ENCODE assay signal across 8 mouse cellular contexts in genomic region chr17:45596631-45597396, GRCm38 (mm10). TPM values are rescaled to one million over a fixed set of nuclear protein-coding genes. Genes with fewer than 3 reads are reported as not detected.
DNase-seq lines count a peak whose midpoint lies in the region; ATAC-seq and TF ChIP-seq lines count a peak whose summit lies in the region.

No protein-coding gene starts in this region.

- H3K36me3 ChIP-seq in G1E (replicated peaks), result peaks cover 14% of the 10 kb centered on the region
- H3K36me3 ChIP-seq in forebrain, embryonic 15.5 days, result no peaks in the 10 kb centered on the region

- H3K27me3 ChIP-seq in G1E (ENCODE audit: insufficient read depth, low read length), result peaks cover 9% of the 10 kb centered on the region
- H3K27me3 ChIP-seq in forebrain, embryonic 15.5 days, result peaks cover 20% of the 10 kb centered on the region

- H3K4me1 ChIP-seq in G1E (ENCODE audit: insufficient read depth, low read depth, low read length), result peaks cover 95% of the 10 kb centered on the region
- H3K4me1 ChIP-seq in brown adipose tissue, adult 24 weeks (ENCODE audit: control insufficient read depth, insufficient read depth, insufficient read length, low read length), result peaks cover 29% of the 10 kb centered on the region
- peaks cover 64% of the 10 kb centered on the region for H3K4me1 ChIP-seq in forebrain, embryonic 15.5 days

- peak; percentile 30 for TF ChIP-seq CTCF in G1E (IDR thresholded peaks at IDR 0.05; ENCODE audit: low read depth, low read length)

- WGBS in forebrain, embryonic 15.5 days, result 22% methylated on average over 11 of the region's 11 CpGs

- peak; percentile 57 for DNase-seq in G1E (ENCODE audit: low spot score)
- peak; percentile 79 for DNase-seq in layer of hippocampus, postnatal 10 days (ENCODE audit: low spot score in 2 of 2)
- peak; percentile 85 to 89 for DNase-seq in lung, postnatal 4 days
- DNase-seq in right cerebral cortex, postnatal 36 days (ENCODE audit: low spot score in 2 of 2), result peak; percentile 41 to 57

- H3K4me2 ChIP-seq in forebrain, embryonic 15.5 days (replicated peaks), result no peak overlapping the region

- peak; percentile 40 for ATAC-seq in G1E (ENCODE audit: extremely low read depth, insufficient number of reproducible peaks, low FRiP score, poor library complexity, severe bottlenecking)
- ATAC-seq in forebrain, embryonic 15.5 days (replicated peaks), result peak; percentile 34
- ATAC-seq in hematopoietic stem cell, adult 5-6 weeks (replicated peaks in 1 of 2; ENCODE audit: insufficient read depth in 1 of 2, low FRiP score in 2 of 2, low TSS enrichment in 1 of 2, low read depth in 1 of 2, poor library complexity in 2 of 2, severe bottlenecking in 2 of 2), result peak; percentile 66 to 72
- ATAC-seq in activated CD4-positive, CD25-positive, alpha-beta regulatory T cell, adult 4 months, result no peak

- no peaks in the 10 kb centered on the region for H3K9me3 ChIP-seq in G1E (replicated peaks)
- H3K9me3 ChIP-seq in forebrain, embryonic 15.5 days, result no peaks in the 10 kb centered on the region

- no peak overlapping the region for H3K9ac ChIP-seq in forebrain, embryonic 15.5 days (replicated peaks)

- peak overlapping the region; percentile 58 for H3K27ac ChIP-seq in brown adipose tissue, adult 24 weeks (replicated peaks; ENCODE audit: low read depth, low read length)
- peak overlapping the region; percentile 71 for H3K27ac ChIP-seq in forebrain, embryonic 15.5 days (replicated peaks)

- peak overlapping the region; percentile 38; the same call in 1 of the 2 replicates for H3K4me3 ChIP-seq in G1E (ENCODE audit: low read depth, low read length)
- H3K4me3 ChIP-seq in brown adipose tissue, adult 24 weeks (ENCODE audit: insufficient read depth, low read depth, low read length), result no peak overlapping the region
- H3K4me3 ChIP-seq in forebrain, embryonic 15.5 days, result no peak overlapping the region

RNA-seq across cellular contexts. Expression of gene Slc29a1, which starts 2.6 kb away (rescaled TPM):
- total RNA-seq in G1E (2014; fragmentation: Nextera tagmentation) (107 and 116 TPM in 2 replicates), G1E (2017) (93.5 and 118 TPM in 2 replicates)
- polyA plus RNA-seq in G1E (2012), result 143 and 207 TPM in 2 replicates
- polyA plus RNA-seq in brown adipose tissue, adult 24 weeks (2012; ENCODE audit: insufficient read depth, insufficient read length, missing spikeins), result 32.8 and 56.5 TPM in 2 replicates
- 62.5 and 63.7 TPM in 2 replicates for polyA plus RNA-seq in forebrain, embryonic 15.5 days (2015; fragmentation: Nextera tagmentation; extraction: Ambion mirVana)
- total RNA-seq in hematopoietic stem cell, adult 5-6 weeks (2017), result 70.4 and 70.6 TPM in 2 replicates
- 10 to 100 TPM; 27.1 to 37.0 TPM for total RNA-seq in layer of hippocampus, postnatal 10 days (2021)
- 10 to 100 TPM; 82.3 to 85.3 TPM for polyA plus RNA-seq in activated CD4-positive, CD25-positive, alpha-beta regulatory T cell, adult 4 months (2017; shearing (Covaris generic))

RNA-seq across cellular contexts. Expression of gene Mymx, which starts 5.1 kb away (rescaled TPM):
- not detected in 2 replicates for total RNA-seq in G1E (2014; fragmentation: Nextera tagmentation)
- total RNA-seq in G1E (2017), result not detected in 2 replicates
- polyA plus RNA-seq in G1E (2012), result not detected in 2 replicates
- not detected in 2 replicates for polyA plus RNA-seq in brown adipose tissue, adult 24 weeks (2012; ENCODE audit: insufficient read depth, insufficient read length, missing spikeins)
- not detected in 2 replicates for polyA plus RNA-seq in forebrain, embryonic 15.5 days (2015; fragmentation: Nextera tagmentation; extraction: Ambion mirVana)
- not detected in 2 replicates for total RNA-seq in hematopoietic stem cell, adult 5-6 weeks (2017)
- total RNA-seq in layer of hippocampus, postnatal 10 days (2021), result not detected
- polyA plus RNA-seq in activated CD4-positive, CD25-positive, alpha-beta regulatory T cell, adult 4 months (2017; shearing (Covaris generic)), result not detected

RNA-seq across cellular contexts. Expression of gene Hsp90ab1, which starts 23.7 kb away (rescaled TPM):
- total RNA-seq in G1E (2014; fragmentation: Nextera tagmentation) (1,427 and 1,464 TPM in 2 replicates), G1E (2017) (1,152 and 1,547 TPM in 2 replicates)
- 681 and 1,104 TPM in 2 replicates for polyA plus RNA-seq in G1E (2012)
- polyA plus RNA-seq in brown adipose tissue, adult 24 weeks (2012; ENCODE audit: insufficient read depth, insufficient read length, missing spikeins), result 869 and 998 TPM in 2 replicates
- 1,627 and 1,637 TPM in 2 replicates for polyA plus RNA-seq in forebrain, embryonic 15.5 days (2015; fragmentation: Nextera tagmentation; extraction: Ambion mirVana)
- 2,119 and 2,880 TPM in 2 replicates for total RNA-seq in hematopoietic stem cell, adult 5-6 weeks (2017)
- total RNA-seq in layer of hippocampus, postnatal 10 days (2021), result 1,000 to 10,000 TPM; 1,612 to 1,800 TPM
- polyA plus RNA-seq in activated CD4-positive, CD25-positive, alpha-beta regulatory T cell, adult 4 months (2017; shearing (Covaris generic)), result 100 to 1,000 TPM; 836 to 982 TPM

RNA-seq across cellular contexts. Expression of gene Slc35b2, which starts 33.1 kb away (rescaled TPM):
- total RNA-seq in G1E (2014; fragmentation: Nextera tagmentation) (46.5 and 60.9 TPM in 2 replicates), G1E (2017) (65.9 and 77.1 TPM in 2 replicates)
- polyA plus RNA-seq in G1E (2012), result 24.6 and 24.9 TPM in 2 replicates
- 17.0 and 36.4 TPM in 2 replicates for polyA plus RNA-seq in brown adipose tissue, adult 24 weeks (2012; ENCODE audit: insufficient read depth, insufficient read length, missing spikeins)
- 97.9 and 99.8 TPM in 2 replicates for polyA plus RNA-seq in forebrain, embryonic 15.5 days (2015; fragmentation: Nextera tagmentation; extraction: Ambion mirVana)
- total RNA-seq in hematopoietic stem cell, adult 5-6 weeks (2017), result 64.8 and 76.7 TPM in 2 replicates
- total RNA-seq in layer of hippocampus, postnatal 10 days (2021), result 10 to 100 TPM; 47.4 TPM
- 10 to 100 TPM; 27.7 to 33.8 TPM for polyA plus RNA-seq in activated CD4-positive, CD25-positive, alpha-beta regulatory T cell, adult 4 months (2017; shearing (Covaris generic))

RNA-seq across cellular contexts. Expression of gene Nfkbie, which starts 41.3 kb away (rescaled TPM):
- 5.1 and 5.9 TPM in 2 replicates for total RNA-seq in G1E (2014; fragmentation: Nextera tagmentation)
- total RNA-seq in G1E (2017), result 11.0 and 11.1 TPM in 2 replicates
- polyA plus RNA-seq in G1E (2012), result 8.6 and 9.2 TPM in 2 replicates
- polyA plus RNA-seq in brown adipose tissue, adult 24 weeks (2012; ENCODE audit: insufficient read depth, insufficient read length, missing spikeins), result 1.4 and 1.6 TPM in 2 replicates
- 4.2 and 4.6 TPM in 2 replicates for polyA plus RNA-seq in forebrain, embryonic 15.5 days (2015; fragmentation: Nextera tagmentation; extraction: Ambion mirVana)
- total RNA-seq in hematopoietic stem cell, adult 5-6 weeks (2017), result 20.5 and 22.7 TPM in 2 replicates
- total RNA-seq in layer of hippocampus, postnatal 10 days (2021), result 1 to 10 TPM; 3.5 to 3.9 TPM
- polyA plus RNA-seq in activated CD4-positive, CD25-positive, alpha-beta regulatory T cell, adult 4 months (2017; shearing (Covaris generic)), result 10 to 100 TPM; 28.3 to 50.2 TPM
